Mouse (Mus musculus) midbrain, embryonic 11.5 days (tissue): ENCODE data around the gene Mipep. TPM values are rescaled to one million over a fixed set of nuclear protein-coding genes. Genes with fewer than 3 reads are reported as not detected.

Experiments used
- ATAC-seq: fragments of 200-750 bp; cut with Nextera tagmentation; 2 replicates; pipeline ENCODE4 v1.8.0; 2017; ENCODE audit warnings: moderate TSS enrichment, moderate library complexity; ENCODE audit not compliant: low FRiP score
- DNase-seq: peaks from one replicate; pipeline ENCODE4 v3.0.0; 2015; ENCODE audit warnings: low spot score; ENCODE audit errors: missing footprints
- H3K27ac ChIP-seq: fragments of 300-500 bp; sonication (generic); 2 replicates; pipeline ENCODE4 v1.5.1; 2014; ENCODE audit warnings: low read depth, low read length
- H3K27me3 ChIP-seq: fragments of 300-500 bp; sonication (generic); 2 replicates; pipeline ENCODE4 v1.6.1; 2014; ENCODE audit warnings: mild to moderate bottlenecking, low read length, moderate library complexity, mixed read lengths; ENCODE audit not compliant: control insufficient read depth, insufficient read depth
- H3K36me3 ChIP-seq: fragments of 300-500 bp; sonication (generic); 2 replicates; pipeline ENCODE4 v1.6.1; 2014; ENCODE audit warnings: mild to moderate bottlenecking, low read length, moderate library complexity, mixed read lengths; ENCODE audit not compliant: control insufficient read depth, insufficient read depth
- H3K4me1 ChIP-seq: fragments of 300-500 bp; sonication (generic); 2 replicates; pipeline ENCODE4 v1.6.1; 2014; ENCODE audit warnings: low read length; ENCODE audit not compliant: control insufficient read depth, insufficient read depth
- H3K4me2 ChIP-seq: fragments of 300-500 bp; sonication (generic); 2 replicates; pipeline ENCODE4 v1.6.1; 2014; ENCODE audit warnings: mild to moderate bottlenecking, moderate library complexity
- H3K4me3 ChIP-seq: fragments of 300-500 bp; sonication (generic); 2 replicates; pipeline ENCODE4 v1.5.1; 2014; ENCODE audit warnings: low read depth, low read length
- H3K9ac ChIP-seq: fragments of 300-500 bp; sonication (generic); 2 replicates; pipeline ENCODE4 v1.6.1; 2014; ENCODE audit warnings: low read length
- H3K9me3 ChIP-seq: fragments of 300-500 bp; sonication (generic); 2 replicates; pipeline ENCODE4 v1.6.1; 2016; ENCODE audit warnings: low read length; ENCODE audit not compliant: control insufficient read depth
- WGBS: fragments of 180-500 bp; shearing (Covaris S2); extraction: QIAGEN DNeasy Blood & Tissue Kit; methylation state at CpG from one replicate; pipeline ENCODE4 v1.1.7; 2014; 5-methylcytosine and 5-hydroxymethylcytosine counted together
- polyA plus RNA-seq: library from polyadenylated mRNA; unstranded; fragments of >200 nt; fragmentation: Nextera tagmentation; extraction: Ambion mirVana; gene quantifications from 2 replicates; pipeline ENCODE4 v1.2.1, GENCODE M21; 2014

The Mipep gene
- polyA plus RNA-seq, 1 experiment from 2014 or later: 26.6 TPM

DNA sequence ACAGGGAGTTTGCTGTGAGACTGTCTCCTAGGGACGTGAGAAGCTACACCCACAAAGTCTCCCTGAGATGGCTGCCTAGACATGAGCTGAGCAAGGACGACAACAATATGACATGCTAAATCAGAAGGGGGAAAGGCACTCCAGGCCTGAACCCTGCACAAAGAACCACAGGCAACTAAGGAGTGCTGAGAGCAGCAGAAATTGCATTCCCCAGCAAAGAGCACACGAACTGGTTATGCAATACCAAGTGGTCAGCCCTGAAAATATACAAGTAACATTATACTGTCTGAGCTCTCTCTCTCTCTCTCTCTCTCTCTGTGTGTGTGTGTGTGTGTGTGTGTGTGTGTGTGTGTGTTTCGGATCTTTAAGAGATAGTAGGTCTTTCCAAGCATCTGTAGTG, 132.3 kb downstream of the Mipep start:
- Histone ChIP-seq H3K27me3 (no peaks in the 10 kb centered on the region), H3K9ac (no peak overlapping the region), H3K4me1 (peaks cover 13% of the 10 kb centered on the region), H3K9me3 (no peaks in the 10 kb centered on the region), H3K4me3 (no peak overlapping the region), H3K4me2 (no peak overlapping the region), H3K36me3 (no peaks in the 10 kb centered on the region), H3K27ac (no peak overlapping the region)
- no peak for DNase-seq
- no peak for ATAC-seq
- WGBS: 63% methylated on average over 4 of the region's 4 CpGs

DNA sequence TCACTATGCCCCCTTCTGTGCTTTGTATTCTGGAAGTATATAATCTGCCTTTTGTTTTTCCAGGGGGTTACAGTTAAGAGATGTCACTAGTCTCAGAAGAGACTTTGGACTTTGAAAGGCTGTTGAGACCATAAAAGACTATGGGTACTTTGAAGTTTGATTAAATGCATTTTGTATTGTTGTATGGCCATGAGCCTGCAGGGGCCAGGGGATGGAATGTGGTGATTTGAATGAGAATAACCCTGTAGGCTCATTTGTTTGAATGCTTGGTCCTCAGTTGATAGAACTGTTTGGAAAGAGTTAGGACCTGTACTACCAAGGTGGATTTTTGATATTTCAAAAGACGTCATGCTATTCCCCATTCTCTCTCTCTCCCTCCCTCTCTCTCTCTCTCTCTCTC, 141.6 kb downstream of the Mipep start:
- no peak overlapping the region for H3K4me3 ChIP-seq
- 8% methylated on average over 1 of the region's 1 CpGs for WGBS
- no peak for ATAC-seq
- DNase-seq: no peak
- H3K9me3 ChIP-seq: no peaks in the 10 kb centered on the region
- H3K27ac ChIP-seq: no peak overlapping the region
- H3K27me3 ChIP-seq: no peaks in the 10 kb centered on the region
- H3K4me1 ChIP-seq: peaks cover 9% of the 10 kb centered on the region; the same call in 1 of the 2 replicates
- H3K9ac ChIP-seq: no peak overlapping the region
- no peaks in the 10 kb centered on the region for H3K36me3 ChIP-seq
- no peak overlapping the region for H3K4me2 ChIP-seq

DNA sequence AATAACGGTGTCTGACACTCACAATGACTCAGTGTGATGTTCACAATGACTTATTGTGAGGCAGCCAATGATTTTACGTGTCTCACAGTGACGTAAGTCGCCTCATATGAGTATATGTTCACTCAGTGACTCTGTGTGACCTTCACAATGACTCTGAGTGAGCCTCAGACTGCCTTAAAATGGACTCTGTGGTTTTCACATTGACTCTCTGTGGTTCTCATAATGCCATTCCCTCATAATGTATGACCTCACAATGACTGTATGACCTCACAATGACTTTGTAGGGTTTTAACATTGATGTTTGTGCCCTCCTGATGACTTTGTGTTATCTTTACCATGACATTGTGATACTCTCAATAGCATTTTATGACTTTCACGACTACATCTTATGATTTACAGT, 151.3 kb downstream of the Mipep start:
- no peaks in the 10 kb centered on the region for H3K36me3 ChIP-seq
- H3K9ac ChIP-seq: no peak overlapping the region
- H3K4me3 ChIP-seq: no peak overlapping the region
- 83% methylated on average over 5 of the region's 5 CpGs for WGBS
- no peak overlapping the region for H3K27ac ChIP-seq
- H3K4me2 ChIP-seq: no peak overlapping the region
- no peaks in the 10 kb centered on the region for H3K4me1 ChIP-seq
- H3K27me3 ChIP-seq: no peaks in the 10 kb centered on the region
- ATAC-seq (no peak), DNase-seq (no peak)
- H3K9me3 ChIP-seq: no peaks in the 10 kb centered on the region

DNA sequence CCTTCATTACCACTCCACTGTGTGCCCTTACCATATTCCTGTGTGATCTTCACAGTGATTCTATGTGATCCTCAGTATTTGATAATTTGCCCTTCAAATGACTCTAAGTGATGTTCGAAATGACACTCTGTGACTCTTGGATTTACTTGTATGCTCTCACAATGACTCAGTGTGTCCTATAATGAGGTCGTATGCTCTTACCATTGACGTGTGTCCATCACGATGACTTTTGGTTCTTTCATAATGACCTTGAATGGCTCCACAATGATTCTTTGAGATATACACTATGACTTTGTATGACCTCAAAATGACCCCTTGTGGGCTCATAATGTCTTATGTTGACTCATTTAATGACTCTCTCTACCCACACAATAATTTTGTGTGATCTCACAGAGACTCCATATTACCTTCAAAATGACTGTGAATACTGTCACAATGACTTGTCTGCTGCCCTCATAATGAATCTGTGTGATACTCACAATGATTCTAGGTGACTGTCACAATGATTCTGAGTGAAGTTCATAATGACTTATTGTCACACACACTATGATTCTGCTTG, 153.2 kb downstream of the Mipep start:
- no peak overlapping the region for H3K4me3 ChIP-seq
- ATAC-seq: no peak
- H3K4me2 ChIP-seq: no peak overlapping the region
- H3K9ac ChIP-seq: no peak overlapping the region
- H3K36me3 ChIP-seq: no peaks in the 10 kb centered on the region
- 91% methylated on average over 4 of the region's 4 CpGs for WGBS
- no peak for DNase-seq
- no peak overlapping the region for H3K27ac ChIP-seq
- H3K9me3 ChIP-seq: no peaks in the 10 kb centered on the region
- H3K4me1 ChIP-seq: no peaks in the 10 kb centered on the region
- no peaks in the 10 kb centered on the region for H3K27me3 ChIP-seq

Other genes with a start within 250 kb of the Mipep start
- 61.0 and 66.0 TPM in 2 replicates for gene Spata13, start 150.6 kb upstream of the Mipep start, polyA plus RNA-seq
- gene C1qtnf9, start 16.4 kb upstream of the Mipep start, polyA plus RNA-seq: not detected in 2 replicates